Mouse (Mus musculus): ENCODE data around the gene Ric1. TPM values are rescaled to one million over a fixed set of nuclear protein-coding genes. Genes with fewer than 3 reads are reported as not detected.

The Ric1 gene
- polyA plus RNA-seq, 1 experiment from 2014 or later: 13.5 TPM

GRCm38 (mm10) chr19:29513111-29513766, 8.8 kb upstream of the Ric1 start:
- Histone ChIP-seq H3K9ac (ENCODE audit: low read depth, low read length) (no peak overlapping the region), H3K27ac (no peak overlapping the region), H3K4me2 (ENCODE audit: low read length) (no peak overlapping the region), H3K9me3 (replicated peaks; ENCODE audit: low read length) (no peaks in the 10 kb centered on the region), H3K36me3 (ENCODE audit: insufficient read depth, low read length) (no peaks in the 10 kb centered on the region), H3K4me1 (replicated peaks; ENCODE audit: insufficient read depth, low read length) (no peaks in the 10 kb centered on the region), H3K27me3 (ENCODE audit: insufficient read depth, low read length) (no peaks in the 10 kb centered on the region), H3K4me3 (replicated peaks; ENCODE audit: low read depth, low read length) (no peak overlapping the region)
- WGBS: 21% methylated on average over 2 of the region's 2 CpGs
- DNase-seq (ENCODE audit: low spot score) (no peak), ATAC-seq (replicated peaks; ENCODE audit: low FRiP score, low read depth) (no peak)
- TF ChIP-seq CTCF (IDR thresholded peaks at IDR 0.05; ENCODE audit: low read depth): no peak

GRCm38 (mm10) chr19:29514130-29514529, 8.0 kb upstream of the Ric1 start:
- 93% methylated on average over 3 of the region's 3 CpGs for WGBS
- H3K9ac ChIP-seq (ENCODE audit: low read depth, low read length): no peak overlapping the region
- H3K4me1 ChIP-seq (replicated peaks; ENCODE audit: insufficient read depth, low read length): no peaks in the 10 kb centered on the region
- TF ChIP-seq CTCF (IDR thresholded peaks at IDR 0.05; ENCODE audit: low read depth): no peak
- no peaks in the 10 kb centered on the region for H3K36me3 ChIP-seq (ENCODE audit: insufficient read depth, low read length)
- no peak overlapping the region for H3K4me3 ChIP-seq (replicated peaks; ENCODE audit: low read depth, low read length)
- no peak overlapping the region for H3K27ac ChIP-seq
- no peaks in the 10 kb centered on the region for H3K27me3 ChIP-seq (ENCODE audit: insufficient read depth, low read length)
- no peaks in the 10 kb centered on the region for H3K9me3 ChIP-seq (replicated peaks; ENCODE audit: low read length)
- ATAC-seq (replicated peaks; ENCODE audit: low FRiP score, low read depth) (no peak), DNase-seq (ENCODE audit: low spot score) (no peak)
- no peak overlapping the region for H3K4me2 ChIP-seq (ENCODE audit: low read length)

GRCm38 (mm10) chr19:29515386-29515785, 6.7 kb upstream of the Ric1 start:
- Histone ChIP-seq H3K4me1 (replicated peaks; ENCODE audit: insufficient read depth, low read length) (no peaks in the 10 kb centered on the region), H3K9ac (ENCODE audit: low read depth, low read length) (no peak overlapping the region), H3K4me3 (replicated peaks; ENCODE audit: low read depth, low read length) (no peak overlapping the region), H3K27me3 (ENCODE audit: insufficient read depth, low read length) (no peaks in the 10 kb centered on the region), H3K4me2 (ENCODE audit: low read length) (no peak overlapping the region), H3K9me3 (replicated peaks; ENCODE audit: low read length) (no peaks in the 10 kb centered on the region), H3K36me3 (ENCODE audit: insufficient read depth, low read length) (no peaks in the 10 kb centered on the region), H3K27ac (no peak overlapping the region)
- no peak for ATAC-seq (replicated peaks; ENCODE audit: low FRiP score, low read depth)
- DNase-seq (ENCODE audit: low spot score): no peak
- no peak for TF ChIP-seq CTCF (IDR thresholded peaks at IDR 0.05; ENCODE audit: low read depth)
- 93% methylated on average over 3 of the region's 3 CpGs for WGBS

- Histone ChIP-seq H3K4me2 (ENCODE audit: low read length) (no peak overlapping the region), H3K4me3 (replicated peaks; ENCODE audit: low read depth, low read length) (no peak overlapping the region), H3K27me3 (ENCODE audit: insufficient read depth, low read length) (no peaks in the 10 kb centered on the region), H3K9me3 (replicated peaks; ENCODE audit: low read length) (no peaks in the 10 kb centered on the region), H3K4me1 (replicated peaks; ENCODE audit: insufficient read depth, low read length) (no peaks in the 10 kb centered on the region), H3K36me3 (ENCODE audit: insufficient read depth, low read length) (no peaks in the 10 kb centered on the region), H3K27ac (no peak overlapping the region), H3K9ac (ENCODE audit: low read depth, low read length) (no peak overlapping the region)
- no peak for ATAC-seq (replicated peaks; ENCODE audit: low FRiP score, low read depth)
- TF ChIP-seq CTCF (IDR thresholded peaks at IDR 0.05; ENCODE audit: low read depth): no peak
- 80% methylated on average over 10 of the region's 10 CpGs for WGBS
- DNase-seq (ENCODE audit: low spot score): no peak
These were observed 6.1 kb upstream of the Ric1 start for GRCm38 (mm10) chr19:29515991-29516390.

- WGBS: 74% methylated on average over 7 of the region's 7 CpGs
These were observed 3.7 kb upstream of the Ric1 start for GRCm38 (mm10) chr19:29518409-29518808.

GRCm38 (mm10) chr19:29518922-29519321, 3.2 kb upstream of the Ric1 start:
- WGBS: 75% methylated on average over 4 of the region's 4 CpGs
- Histone ChIP-seq H3K9ac (ENCODE audit: low read depth, low read length) (no peak overlapping the region), H3K9me3 (replicated peaks; ENCODE audit: low read length) (no peaks in the 10 kb centered on the region), H3K27me3 (ENCODE audit: insufficient read depth, low read length) (no peaks in the 10 kb centered on the region), H3K27ac (no peak overlapping the region), H3K4me2 (ENCODE audit: low read length) (no peak overlapping the region), H3K4me3 (replicated peaks; ENCODE audit: low read depth, low read length) (no peak overlapping the region), H3K36me3 (ENCODE audit: insufficient read depth, low read length) (no peaks in the 10 kb centered on the region), H3K4me1 (replicated peaks; ENCODE audit: insufficient read depth, low read length) (peaks cover 3% of the 10 kb centered on the region; the same call in 1 of the 2 replicates)
- no peak for TF ChIP-seq CTCF (IDR thresholded peaks at IDR 0.05; ENCODE audit: low read depth)
- DNase-seq (ENCODE audit: low spot score) (no peak), ATAC-seq (replicated peaks; ENCODE audit: low FRiP score, low read depth) (no peak)

More at GRCm38 (mm10) chr19:29518409-29518808, 3.7 kb upstream of the Ric1 start:
- ATAC-seq (replicated peaks; ENCODE audit: low FRiP score, low read depth) (no peak), DNase-seq (ENCODE audit: low spot score) (no peak)
- no peak for TF ChIP-seq CTCF (IDR thresholded peaks at IDR 0.05; ENCODE audit: low read depth)
- Histone ChIP-seq H3K4me3 (replicated peaks; ENCODE audit: low read depth, low read length) (no peak overlapping the region), H3K4me1 (replicated peaks; ENCODE audit: insufficient read depth, low read length) (no peaks in the 10 kb centered on the region; the same call in 1 of the 2 replicates), H3K27me3 (ENCODE audit: insufficient read depth, low read length) (no peaks in the 10 kb centered on the region), H3K36me3 (ENCODE audit: insufficient read depth, low read length) (no peaks in the 10 kb centered on the region), H3K27ac (no peak overlapping the region), H3K9me3 (replicated peaks; ENCODE audit: low read length) (no peaks in the 10 kb centered on the region), H3K4me2 (ENCODE audit: low read length) (no peak overlapping the region), H3K9ac (ENCODE audit: low read depth, low read length) (no peak overlapping the region)

Data from kidney, postnatal 0 days (tissue).